Mouse (Mus musculus) frontal cortex, adult (tissue): ENCODE measurements around the gene Gjc2.

ENCODE experiments used
- ATAC-seq: cut with Nextera tagmentation; 2 replicates; pipeline ENCODE4 v1.9.2; 2017; ENCODE audit warnings: mild to moderate bottlenecking, moderate library complexity, mixed read lengths; ENCODE audit not compliant: low TSS enrichment

The Gjc2 gene

DNA sequence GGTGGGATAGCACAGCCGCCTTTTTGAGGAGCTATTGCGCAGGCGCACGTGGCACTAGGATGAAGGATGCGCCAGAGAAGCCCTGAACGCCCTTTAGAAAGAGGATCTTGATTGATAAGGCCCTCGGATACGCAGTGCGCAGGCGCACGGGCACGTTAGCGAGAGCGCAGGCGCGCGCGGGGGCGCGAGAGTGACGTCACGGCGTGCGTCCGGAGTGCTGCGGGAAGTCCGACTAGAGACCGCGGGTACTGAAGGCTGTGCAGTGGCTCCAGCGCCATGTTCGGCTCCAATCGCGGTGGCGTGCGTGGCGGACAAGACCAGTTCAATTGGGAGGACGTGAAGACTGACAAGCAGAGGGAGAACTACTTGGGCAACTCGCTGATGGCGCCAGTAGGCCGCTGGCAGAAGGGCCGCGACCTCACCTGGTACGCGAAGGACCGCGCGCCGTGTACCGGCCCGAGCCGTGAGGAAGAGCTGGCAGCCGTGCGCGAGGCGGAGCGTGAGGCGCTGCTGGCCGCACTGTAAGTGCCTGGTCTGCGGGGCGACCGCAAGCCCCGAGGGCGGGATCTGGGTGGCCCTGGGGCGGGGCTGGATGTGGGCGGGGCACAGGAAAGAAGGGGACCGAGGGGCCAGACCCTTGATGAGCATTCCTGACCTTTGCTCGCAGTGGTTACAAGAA lies 25.3 kb upstream of the Gjc2 start, which contains the start of gene 2310033P09Rik:
TSS of gene 2310033P09Rik (plus strand) at position 169 of the 679 bp plus-strand sequence.
- peak; percentile 79 for ATAC-seq

DNA sequence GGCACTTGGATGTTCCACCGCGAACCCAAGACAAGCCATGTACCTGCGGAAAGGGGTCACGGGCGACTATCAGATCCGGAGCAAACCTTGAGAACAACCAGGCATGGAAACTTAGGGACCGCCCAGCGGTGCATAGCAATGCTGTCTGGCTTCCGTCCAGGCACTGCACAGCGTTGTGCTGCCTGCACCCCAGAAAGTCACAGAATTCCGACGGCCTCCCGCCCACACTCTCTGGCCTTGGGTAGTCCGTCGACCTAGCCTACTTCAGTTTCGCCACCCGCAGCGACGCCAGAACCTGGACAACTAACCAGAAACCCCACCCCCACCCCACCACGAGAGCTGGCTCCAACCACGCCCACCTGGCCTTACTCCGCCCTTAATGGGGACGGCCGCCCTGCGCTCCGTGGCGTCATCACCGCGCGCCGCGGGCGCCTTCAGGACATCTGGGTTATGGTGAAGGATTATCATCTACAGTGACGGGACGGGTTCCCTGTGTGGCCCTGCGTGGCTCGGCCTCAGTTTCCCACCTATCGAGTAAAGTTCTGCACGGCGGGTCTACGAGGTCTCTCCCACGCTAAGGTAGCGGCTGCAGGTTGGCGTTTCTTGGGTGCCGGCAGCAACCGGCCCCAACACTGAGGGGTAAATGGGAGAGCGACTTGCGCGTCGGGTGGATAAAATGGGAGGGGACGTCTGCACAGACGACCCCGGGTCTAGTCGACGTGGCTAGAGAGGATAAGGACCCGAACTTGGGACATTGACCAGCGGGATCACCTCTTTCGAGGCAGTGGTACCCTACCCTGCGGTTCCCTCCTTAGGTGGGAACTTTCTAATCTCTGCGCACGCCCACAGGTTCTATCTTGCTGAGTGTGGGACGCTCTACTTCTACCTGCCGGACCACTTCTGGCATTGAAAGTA lies 19.3 kb upstream of the Gjc2 start, which contains the start of gene Mrpl55:
TSS of gene Mrpl55 (plus strand) at position 406 of the 915 bp plus-strand sequence.
- peak; percentile 83 for ATAC-seq

DNA sequence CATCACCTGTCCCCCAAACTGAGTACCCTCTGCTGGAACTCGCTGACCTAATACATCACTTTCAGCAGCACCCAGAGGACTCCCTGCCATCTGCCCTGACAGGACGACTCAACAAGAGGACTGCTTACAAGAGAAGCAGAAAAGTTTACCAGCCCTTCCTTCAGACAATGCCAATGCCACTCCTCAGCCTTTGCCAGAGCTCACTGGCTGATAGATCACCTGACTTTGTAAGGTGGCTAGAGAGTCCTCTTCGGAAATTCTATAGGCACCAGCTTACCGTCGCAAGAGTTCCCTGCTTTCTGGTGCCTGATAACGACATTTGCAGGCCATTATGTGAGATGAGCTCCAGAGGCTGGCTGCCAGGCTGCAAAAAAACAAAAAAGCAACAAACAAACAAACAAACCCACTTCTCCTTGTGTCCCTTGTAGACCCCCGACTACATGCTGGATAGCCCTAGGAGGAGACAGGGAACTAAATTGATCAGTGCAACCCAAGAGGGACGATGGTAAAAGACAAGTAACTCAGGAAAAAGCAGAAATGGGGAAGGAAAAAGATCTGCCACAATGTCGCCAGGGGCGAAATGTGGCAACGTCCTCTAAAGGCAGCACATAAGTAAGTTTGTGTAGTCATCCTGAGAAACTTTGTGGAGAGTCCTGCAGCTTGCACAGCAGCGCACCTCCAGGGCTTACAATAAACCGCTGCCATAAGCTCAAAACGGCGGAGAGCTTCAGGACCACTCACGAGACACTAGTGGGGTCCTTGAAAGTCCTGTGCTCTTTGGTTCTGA lies 18.4 kb upstream of the Gjc2 start:
- ATAC-seq: 0 out of 2 replicates have a peak, but pooled peaks have one; percentile 3

DNA sequence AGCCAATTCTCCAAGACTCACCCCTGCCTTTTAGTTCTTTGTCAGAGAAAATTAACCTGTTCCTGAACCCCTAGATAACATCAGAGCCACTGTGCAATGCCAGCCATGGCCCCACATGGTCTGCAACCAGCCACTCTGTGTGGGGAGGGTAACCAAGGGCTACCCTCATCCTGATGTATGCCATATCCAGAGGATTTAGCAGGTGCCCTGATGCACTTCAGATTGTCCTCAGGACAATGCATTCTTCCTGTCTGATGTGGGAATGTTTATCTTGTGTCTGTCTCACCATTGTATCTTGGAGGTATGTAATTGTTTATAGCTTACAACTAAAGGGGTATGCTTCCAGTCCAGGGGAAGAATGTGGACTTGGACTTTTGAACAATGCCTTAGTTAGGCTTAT lies 13.2 kb upstream of the Gjc2 start:
- ATAC-seq: no peak

DNA sequence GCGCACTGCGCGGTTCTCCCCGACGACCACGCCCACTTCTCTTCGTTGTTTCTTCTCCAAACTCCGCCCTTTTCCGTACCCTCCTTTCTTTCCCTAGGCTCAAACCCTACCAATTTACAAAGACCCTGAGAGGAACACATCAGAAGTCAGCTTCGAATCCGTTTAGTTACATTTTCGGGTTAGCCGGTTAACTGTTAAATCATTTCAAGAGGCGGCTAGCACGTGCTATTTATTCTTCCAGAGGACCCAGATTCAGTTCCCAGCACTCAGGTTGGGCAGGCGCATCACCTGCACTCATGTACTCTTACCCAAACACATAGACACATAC lies 9.0 kb upstream of the Gjc2 start, which contains the start of gene Guk1:
TSS of gene Guk1 (minus strand) at position 154 of the 328 bp plus-strand sequence.
- no peak for ATAC-seq

DNA sequence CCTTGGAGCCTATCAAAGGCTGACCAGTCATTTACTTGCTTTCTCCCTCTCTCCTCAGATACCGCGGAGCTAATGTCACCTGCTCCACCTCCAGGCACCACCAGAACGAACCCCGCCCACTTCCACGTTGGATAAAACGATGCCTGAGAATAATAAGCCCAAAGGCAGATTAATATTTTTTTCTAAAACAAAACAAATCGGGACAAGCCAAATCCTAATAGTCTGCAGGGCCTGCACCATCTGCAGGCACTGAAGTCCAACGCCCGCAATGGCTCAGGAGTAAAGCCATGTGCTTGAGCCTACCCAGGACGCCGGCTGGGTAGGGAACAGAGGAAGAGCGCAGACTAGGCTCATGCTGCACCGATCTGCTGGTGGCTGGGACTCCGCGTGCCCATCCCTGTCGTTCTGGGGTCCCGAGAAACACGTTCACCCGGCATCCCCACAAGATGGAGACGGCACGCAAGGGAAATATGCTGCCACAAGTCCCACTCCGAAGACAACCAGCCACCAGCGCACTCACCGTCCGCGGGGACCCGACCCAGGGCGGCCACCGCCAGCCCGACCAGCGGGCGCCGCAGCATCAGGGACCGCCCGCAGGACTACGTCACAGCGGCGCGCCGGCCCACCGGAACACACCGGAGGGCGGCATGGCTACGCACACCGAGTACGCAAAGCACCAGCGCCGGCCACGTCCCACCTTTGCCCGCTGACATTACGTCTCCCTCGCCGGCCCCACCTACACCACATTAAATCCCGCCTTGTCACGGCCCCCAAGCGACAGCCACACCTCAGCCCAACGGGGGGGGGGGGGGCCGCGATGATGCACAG lies 8.4 kb upstream of the Gjc2 start:
- ATAC-seq: peak; percentile 97

DNA sequence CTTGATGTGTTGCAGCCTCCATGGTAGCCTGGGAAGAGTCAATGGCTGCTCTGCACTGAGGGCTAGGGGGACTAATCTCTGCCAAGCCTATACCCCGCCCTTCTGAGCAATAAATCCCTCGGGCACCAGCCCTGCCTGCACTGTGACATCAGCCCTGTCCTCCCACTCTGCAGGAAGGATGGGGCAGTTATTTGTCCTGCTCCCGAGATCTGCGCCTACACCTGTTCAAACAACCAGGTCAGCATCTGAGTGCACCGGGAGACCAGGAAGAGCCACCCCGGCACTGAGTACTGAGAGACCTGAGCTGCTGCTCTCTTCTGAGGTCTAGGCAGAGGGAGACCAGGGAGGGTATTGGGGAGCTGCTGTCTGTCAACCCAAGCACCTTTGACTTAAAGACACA lies 4.7 kb upstream of the Gjc2 start:
- ATAC-seq: no peak

DNA sequence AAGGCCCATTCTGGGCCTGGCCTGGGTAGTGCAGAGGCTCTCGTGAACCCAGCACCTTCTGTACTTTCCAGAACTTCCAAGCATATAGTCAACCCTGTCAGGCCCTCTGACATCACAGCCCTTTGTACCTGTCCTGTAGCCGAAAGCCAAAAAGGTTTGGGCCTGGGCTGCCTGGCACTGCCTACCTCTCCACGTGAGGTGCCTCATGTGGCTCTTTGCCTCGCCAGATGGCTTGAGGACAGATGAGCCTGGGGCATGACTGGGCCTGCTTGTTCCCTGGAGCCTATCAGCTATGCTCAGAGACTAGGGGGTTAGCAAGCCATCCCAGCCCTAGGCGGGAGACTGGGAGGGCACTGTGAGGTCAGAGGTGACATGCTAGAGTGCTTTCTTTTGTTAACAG lies 2.5 kb upstream of the Gjc2 start:
- no peak for ATAC-seq

DNA sequence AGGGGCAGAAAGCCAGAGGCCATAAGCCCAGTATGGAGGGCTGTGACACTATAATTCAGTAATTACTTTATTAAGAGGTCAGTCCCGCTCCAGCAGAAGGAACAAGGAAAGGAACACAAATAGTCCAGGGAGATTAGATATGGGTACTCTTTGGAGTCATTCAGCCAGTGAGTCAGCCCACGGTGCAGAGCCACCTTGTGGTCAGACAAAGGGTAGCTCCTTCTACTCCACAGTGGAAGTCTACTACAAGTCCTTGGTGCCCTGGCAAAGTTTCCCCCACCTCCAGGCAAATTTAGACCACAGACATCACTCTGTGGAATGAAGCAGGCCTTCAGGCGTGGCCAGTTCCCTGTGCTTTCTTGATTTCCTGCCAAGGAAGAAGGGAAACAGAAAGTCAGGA lies 808 bp upstream of the Gjc2 start:
- peak; percentile 77 for ATAC-seq

DNA sequence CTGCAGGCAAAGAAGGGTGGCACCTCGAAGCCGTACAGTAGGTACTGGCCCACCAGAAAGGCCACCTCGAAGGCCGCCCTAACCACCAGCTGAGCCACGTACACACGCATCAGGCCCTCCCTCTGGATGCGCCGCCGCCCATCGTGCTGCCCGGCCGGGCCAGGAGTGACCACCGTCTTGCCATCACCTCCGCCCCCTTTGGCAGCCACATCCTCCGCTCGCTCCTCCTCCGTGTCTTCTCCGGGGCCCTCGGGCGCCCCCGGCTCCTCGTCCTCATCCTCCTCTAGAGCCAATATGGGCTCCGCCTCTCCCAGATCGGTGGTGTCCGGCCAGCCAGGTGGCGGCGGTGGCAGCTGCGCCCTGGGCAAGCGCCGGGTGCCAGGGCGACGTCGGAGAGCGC lies 6.1 kb downstream of the Gjc2 start:
- ATAC-seq: no peak

DNA sequence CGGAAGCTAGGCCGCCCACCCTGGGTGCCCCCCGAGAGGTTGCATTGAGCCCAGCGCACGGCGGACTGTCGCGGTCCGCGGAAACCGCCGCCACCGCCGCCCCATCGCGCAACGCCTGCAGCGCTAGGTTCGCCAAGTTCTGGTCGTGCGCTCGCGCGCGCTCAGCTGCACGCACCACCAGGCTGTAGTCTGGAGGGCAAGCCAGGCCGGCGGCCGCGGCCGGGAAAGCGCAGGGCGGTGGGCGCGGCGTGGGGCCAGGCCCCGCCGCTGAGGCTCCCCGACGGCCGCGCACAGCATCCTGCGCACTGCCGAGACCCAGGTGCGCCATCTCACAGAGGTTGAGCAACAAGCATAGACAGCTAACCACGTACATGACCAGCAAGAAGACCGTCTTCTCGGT lies 6.5 kb downstream of the Gjc2 start:
- ATAC-seq: no peak

DNA sequence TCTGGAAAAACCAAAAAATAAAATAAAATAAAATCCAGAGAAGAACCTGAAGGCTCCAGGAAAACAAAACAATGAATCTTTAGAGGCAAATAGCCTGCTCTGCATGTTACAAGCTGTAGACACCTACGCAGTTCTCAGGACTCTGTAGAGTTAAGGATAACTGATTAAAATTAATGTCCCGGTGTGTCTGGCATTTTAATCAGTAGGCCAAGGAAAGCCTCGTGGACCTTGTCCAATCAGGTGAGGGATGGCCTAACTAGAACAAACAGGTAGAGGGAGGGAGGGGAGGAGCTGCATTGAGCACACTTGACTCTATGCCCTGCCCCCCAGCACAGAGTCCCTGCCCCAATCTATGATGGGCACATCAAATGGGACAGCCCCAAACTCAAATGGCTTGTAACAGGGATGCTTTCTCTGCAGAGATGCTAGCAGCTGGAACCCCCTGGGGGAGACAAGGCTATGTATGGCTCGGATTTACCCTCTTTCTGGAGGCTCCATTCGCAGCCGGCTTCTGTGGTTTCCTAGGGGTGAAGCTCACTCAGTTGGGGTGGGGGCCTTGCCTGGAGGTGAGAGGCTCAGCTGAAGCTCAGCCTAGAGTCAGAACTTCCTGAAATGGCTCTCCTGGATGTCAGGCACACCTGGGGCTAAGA lies 8.7 kb downstream of the Gjc2 start:
- ATAC-seq: no peak

DNA sequence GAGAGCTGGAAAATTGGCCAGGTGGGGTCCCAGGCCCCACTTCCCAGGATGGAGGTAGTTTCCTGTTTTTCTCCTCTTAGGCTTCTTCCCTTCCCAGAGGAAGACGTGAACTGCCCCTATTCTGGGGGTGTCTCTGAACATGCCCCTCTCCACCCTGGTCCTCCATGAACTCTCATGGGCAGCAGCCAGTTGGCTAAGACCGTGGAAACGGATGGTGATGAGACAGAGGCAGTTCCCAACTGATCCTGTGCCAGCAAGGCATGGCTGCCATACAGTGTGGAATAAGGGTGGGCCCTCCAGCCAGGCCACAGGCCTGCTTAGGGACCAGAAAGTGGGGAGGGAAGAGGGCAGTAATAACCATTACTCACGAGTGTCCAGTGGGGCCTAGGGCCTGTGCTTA lies 12.5 kb downstream of the Gjc2 start:
- ATAC-seq: no peak

DNA sequence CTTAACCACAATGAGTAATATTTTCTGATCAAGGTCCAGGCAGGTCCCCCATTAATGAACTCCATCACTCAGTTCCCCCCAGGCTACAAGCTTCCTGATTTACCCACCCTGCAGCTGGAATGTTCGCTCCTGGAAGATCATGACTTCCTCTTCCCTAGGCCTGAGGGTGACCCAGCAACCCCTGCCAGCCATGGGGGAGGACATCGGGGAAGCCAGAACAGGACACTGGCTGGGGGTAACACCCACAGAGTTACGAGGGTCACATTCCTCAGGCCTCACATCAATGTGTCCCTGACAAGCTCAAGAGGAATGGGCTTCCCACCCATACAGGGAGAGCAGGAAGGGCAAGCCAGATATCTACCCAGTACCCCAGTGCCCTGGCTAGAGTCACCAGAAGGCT lies 13.2 kb downstream of the Gjc2 start:
- ATAC-seq: no peak

DNA sequence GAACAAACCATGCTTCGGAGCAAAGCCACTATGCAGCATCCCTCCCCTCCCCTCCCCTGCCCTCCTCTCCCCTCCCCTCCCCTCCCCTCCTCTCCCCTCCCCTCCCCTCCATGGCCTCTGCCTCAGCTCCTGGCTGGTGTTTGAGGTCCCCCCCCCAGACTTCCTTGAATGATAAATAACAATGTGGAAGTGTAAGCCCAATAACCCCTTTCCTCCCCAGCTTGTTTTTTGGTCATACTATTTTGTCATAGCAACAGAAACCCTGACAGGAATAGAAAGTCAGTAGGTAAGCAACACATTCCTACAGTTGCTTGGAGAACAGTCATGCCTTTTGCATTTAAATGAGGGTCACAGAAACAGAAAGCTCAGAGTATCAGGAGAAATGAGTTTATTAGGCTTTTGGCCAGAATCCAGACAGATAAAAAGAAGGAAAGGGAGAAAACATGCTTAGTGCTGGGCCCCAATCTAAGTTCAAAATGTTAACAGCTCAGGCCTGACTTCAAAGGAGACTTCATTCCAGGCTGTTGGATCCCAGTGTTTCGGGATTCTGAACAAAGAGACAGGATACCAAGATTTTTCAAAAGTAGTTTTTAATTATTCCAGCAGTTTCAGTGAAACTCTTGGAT lies 17.3 kb downstream of the Gjc2 start:
- no peak for ATAC-seq

DNA sequence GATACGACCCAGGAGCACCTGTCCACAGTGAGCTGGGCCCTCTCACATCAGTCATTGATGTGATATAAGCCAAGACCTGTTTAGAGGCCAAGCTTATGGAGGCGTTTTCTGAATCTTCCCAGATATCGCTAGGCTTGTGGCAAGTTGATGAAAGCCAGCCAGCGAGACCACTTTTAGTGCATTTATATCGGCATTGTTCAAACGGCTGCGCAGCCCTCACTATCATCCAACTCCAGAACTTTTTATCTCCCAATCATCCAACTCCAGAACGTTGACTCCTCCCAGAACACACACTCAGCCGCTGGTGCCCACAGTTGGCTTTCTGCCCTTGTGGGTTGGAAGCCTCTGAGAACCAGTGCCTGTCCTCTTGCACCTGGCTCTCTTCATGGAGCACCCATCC lies 18.6 kb downstream of the Gjc2 start:
- ATAC-seq: no peak

DNA sequence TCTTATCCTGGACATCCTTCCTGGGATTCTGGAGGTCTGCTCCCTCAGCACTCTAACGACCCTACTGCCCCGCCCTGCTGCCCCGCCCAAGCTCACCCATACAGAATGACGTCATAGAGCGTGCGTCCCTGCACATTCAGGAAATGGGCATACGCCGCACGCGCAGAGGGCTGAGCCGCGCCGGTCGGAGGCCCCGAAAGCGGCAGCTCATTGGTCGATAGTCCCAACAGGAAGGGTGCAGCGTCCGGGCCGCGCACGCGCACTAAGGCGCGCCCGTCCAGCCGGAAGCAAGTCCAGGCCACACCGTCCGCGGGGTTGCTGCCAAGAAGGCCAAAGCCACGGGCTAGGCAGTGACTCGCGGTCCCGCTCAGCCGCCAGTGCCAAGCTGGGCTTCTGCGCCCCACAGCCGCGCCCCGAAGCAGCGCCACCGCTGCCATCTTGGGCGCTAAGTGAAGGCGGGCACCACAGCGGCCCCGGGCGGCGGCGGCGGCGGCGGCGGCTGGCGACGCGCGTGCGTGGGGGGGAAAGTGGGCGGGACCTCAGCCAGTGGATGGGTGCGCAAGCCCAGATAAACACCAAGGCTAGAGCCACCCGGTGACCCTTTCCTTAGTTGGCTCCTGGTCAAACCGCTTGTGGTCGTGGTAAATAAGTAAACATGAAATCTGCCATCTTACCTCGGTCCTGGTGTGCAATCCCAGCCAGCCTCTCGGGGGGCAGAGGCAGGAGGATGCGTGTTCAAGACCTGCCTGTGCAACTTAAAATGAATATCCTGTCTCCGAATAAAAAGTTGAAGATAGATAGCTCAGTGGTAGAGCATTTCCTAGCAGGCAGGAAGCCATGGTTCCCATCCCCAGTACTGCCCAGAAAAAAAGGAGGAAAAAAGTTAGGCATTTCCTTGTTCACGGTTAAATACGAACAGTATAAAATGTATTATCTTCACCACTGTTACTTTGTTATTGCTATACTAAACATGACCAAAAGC lies 19.5 kb downstream of the Gjc2 start, which contains the start of gene Iba57:
TSS of gene Iba57 (minus strand) at position 485 of the 982 bp plus-strand sequence.
- peak; percentile 97 for ATAC-seq

DNA sequence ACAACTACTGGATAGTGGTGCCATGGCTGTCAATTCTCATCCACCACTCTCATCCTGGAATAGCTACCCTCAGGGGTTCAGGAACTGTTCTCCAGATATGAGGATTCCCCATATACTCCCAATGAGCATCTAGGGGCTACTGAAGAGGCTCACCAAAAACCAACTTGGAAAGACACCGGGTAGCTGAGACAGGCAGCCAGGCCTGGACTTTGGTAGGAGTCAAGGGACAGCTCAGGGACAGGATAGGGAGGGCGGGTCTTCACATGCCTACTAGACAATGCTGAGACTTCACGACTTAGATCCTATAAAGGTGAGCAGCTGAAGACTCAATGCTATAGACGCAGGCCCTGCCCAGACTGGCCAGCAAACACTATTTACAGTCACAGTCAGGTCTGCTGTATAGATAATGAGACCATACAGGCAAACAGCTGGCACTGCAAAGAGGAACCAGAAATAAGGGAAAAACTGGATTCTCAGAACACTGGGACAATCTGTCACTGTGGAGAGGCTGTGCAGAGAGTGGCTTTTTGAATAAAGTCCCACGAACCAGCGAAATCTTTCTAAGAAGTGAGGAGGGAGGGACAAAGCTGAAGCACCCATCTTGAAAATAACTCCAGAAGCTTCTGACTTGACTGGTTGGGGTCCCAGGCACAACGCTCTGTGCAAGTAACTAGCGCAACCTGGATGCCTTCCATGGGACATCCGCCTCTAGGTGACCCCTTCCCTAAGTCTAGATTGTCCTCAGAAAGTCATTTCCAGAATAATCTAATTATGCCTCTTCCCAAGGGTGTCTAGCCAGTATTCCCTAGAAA lies 20.4 kb downstream of the Gjc2 start:
- ATAC-seq: peak; percentile 13; the same call in 1 of the 2 replicates
